Mouse (Mus musculus) thymus, postnatal 36 days (tissue): ENCODE results near the gene Elfn2.

Experiments used
- DNase-seq, 2 experiments: peaks; one replicate each; pipeline ENCODE4 v3.0.0; 2022; ENCODE audit warnings: mixed read lengths in 2 of 2

Gene Elfn2

DNA sequence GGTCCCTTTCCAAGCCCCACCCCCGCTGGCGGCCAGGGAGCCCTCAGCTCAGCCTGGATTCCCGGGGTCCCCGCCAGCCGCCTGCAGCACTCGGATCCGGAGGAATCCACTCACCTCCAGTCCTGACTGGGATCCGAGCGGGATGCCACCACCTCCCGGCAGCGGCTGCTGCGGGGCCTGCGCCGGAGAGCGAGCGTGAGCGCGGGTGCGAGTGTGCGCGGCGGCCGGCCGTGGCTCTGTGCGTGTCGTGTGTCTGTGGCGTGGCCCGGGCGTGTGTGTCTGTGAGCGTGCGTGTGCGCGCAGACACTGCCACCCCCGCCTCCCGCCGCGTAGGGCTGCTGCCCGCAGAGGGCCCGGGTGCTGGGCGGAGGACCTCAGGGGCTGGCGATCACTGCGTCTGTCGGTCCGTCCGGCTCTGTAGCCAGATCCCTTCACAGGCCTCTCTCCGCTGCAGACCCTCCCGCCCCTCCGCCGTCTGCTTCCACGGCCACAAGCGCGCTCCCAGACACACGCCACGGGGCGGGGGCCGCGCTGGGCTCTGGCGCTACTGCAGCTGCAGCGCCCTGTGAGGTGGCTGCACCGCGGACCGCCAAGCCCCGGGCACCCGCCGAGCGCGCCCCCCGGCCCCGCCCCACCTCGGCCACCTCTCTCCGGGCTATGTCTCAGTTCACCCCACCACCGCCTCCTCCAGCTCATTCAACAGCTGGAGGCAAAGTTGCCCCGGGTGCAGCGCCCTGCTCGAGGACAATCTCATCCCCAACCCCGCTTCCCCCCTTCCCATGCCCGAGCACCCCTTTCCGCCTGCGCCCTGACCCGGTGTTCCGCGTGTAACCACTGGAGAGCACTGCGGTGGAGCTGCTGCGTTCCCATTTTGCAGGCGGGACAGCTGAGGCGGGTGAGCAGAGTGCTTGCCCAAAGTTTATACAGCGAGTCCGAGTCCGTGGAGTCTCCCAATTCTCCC, at the start of gene Elfn2:
TSS of gene Elfn2 (minus strand) at position 482 of the 961 bp plus-strand sequence.
- peak in 1 of 2 experiments; percentile 40 for DNase-seq

DNA sequence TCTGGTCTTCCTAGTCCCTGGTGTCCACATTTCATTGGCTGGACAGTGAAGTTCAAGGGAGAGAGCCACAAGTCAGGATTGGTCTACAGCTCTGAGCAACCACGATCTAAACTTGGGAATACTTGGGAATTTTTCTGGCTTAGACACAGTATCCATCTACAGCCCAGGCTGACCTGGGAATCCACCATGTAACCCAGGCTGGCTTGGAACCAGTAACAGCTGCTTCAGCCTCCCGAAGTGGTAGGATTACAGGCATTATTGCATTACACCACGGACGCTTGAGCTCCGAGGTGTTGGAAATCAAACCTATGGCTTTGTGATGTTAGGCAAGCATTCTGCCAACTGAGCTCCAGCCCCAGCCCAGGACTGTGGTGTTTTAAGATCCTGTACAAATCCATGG, 45.1 kb upstream of the Elfn2 start:
- DNase-seq, result no peak

DNA sequence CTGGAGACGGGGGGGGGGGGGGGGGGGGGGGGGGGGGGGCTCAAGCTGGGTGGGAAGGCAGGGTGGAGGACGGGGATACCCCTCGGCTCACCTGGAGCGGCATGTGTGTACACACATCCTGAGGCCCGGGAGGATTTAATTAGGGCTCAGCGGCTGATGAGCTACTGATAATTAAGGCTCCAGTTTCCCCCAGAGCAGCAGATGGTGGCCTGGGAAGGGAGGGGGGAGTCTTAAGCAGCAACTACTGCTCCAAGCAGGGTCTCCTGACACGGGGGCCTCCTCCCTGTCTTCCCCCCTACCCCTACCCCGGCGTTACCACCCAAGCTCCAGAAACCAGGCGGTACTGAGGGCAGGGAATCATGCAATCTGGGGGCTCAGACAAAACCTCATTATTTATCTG, 44.6 kb upstream of the Elfn2 start:
- no peak for DNase-seq

DNA sequence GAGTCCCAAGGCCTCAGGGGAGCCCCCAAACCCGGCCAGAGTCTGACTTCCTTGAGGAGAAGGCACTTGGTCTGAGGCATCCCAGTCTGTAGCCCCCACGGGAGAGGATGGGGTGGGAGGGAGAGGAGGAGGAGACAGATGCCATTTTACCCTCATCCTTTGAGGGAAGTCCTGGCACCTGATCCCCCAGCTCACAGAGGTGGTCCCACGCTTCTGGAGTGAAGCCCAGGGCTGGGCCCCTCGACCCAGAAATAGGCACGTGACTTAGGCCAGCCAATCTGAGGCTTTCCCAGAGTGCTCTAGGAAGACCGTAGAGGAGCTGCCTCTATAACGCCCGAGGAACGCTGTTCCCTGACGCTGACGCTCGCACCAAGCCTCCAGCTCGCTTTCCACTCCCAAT, 42.5 kb upstream of the Elfn2 start:
- DNase-seq, result no peak

DNA sequence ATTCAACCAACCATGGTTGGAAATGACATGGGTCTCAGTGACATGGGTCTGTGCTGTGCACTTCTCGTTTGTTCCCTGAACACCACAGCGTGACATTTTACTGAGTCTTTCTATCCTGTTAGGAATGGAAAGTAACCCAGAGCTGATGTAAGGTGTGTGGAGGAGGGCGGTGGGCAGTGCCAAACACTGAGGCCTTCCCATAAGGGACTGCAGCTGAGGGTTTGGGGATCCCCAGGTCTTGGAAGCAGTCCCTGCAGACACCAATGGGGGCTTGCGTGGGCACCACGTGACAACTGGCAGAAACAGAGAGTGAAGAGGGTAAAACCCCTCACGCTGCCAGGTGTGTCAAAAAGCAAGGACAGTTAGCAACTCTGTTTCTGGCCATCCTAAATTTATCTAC, 39.6 kb upstream of the Elfn2 start:
- no peak for DNase-seq

DNA sequence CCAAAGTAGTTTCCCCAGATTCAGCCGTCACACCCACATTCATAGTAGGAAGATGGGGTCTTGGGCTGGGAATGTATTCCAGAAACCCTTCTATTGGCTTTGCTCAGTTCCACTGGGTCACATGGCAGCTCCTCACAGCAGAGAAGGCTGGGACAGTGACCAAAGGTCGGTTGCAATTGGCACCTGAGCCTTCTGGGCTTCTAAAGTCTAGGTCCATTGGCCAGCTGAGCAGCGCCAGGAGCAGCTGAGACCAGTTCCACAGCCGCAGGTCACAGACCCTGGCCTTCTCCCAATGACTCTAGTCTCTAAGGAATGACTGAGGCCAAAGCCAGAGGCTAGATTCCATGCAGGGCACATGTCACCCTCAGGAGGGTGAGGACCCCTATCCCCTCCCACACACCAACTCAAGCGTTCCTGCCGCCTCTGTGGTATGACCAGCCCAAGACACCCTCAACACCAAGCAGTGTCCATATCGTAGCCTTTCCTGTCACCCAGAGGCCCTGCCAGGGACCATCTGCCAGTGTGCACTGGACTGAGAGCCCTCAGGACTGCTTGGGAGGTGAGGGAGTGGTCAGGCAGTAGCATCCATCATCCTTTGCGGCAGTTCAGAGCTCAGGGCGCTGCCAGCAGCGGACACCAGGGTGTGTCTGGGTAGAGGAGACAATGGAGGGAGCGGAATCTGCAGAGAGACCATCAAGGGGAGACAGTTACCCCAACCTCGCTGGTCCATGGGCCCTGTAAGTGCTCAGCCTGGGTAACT, 37.6 kb upstream of the Elfn2 start:
- no peak for DNase-seq

DNA sequence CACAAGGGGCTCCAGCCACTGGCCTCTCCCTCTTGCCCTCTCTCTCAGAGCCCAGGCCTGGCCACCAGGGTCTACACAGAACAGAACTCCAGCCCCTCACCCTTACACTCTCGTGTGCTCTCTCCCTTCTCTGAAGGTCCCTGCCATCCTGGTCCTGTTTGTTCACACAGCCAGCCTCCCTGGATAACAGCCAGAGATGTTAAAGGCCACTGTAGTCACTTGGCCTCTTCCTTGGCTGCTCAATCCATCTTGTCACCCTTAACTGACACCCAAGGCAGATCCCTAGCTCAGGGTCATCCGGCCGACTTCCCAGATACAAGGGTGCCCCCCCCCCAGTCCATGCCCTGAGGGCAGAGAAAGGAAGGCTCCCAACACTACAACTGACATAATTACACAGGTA, 36.7 kb upstream of the Elfn2 start:
- DNase-seq, result no peak

DNA sequence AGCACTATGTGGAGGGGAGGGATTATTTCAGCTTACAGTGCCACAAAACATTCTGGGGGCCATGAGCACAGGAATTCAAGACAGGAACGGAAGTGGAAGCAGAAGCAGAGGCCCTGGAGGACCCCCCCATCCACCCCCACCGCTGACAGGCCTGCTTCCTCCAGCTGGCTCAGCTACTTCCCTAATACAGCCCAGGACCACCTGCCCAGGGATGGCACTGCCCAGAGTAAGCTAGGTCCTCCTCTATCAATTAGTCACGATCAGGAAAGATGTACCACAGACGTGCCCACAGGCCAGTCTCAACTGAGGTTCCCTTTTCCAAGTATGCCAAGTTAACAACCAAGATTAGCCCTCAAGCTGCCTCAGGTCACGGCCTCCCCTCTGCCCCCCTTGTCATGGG, 35.6 kb upstream of the Elfn2 start:
- no peak for DNase-seq

DNA sequence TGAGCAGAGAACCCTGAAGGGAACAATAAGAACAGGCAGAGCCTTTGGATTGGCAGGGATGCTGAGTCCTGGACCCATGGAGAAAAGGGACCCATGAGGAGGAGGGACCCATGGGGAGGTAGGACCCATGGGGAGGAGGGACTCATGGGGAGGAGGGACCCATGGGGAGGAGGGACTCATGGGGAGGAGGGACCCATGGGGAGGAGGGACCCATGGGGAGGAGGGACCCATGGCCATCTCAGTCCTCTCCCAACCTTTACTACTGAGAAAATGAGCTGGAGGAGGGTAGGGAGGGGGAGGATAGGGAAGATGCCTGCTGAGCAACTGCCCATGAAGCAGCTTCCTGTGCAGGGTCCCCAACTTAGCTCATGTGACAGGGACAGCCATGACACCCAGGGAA, 34.4 kb upstream of the Elfn2 start:
- no peak for DNase-seq

DNA sequence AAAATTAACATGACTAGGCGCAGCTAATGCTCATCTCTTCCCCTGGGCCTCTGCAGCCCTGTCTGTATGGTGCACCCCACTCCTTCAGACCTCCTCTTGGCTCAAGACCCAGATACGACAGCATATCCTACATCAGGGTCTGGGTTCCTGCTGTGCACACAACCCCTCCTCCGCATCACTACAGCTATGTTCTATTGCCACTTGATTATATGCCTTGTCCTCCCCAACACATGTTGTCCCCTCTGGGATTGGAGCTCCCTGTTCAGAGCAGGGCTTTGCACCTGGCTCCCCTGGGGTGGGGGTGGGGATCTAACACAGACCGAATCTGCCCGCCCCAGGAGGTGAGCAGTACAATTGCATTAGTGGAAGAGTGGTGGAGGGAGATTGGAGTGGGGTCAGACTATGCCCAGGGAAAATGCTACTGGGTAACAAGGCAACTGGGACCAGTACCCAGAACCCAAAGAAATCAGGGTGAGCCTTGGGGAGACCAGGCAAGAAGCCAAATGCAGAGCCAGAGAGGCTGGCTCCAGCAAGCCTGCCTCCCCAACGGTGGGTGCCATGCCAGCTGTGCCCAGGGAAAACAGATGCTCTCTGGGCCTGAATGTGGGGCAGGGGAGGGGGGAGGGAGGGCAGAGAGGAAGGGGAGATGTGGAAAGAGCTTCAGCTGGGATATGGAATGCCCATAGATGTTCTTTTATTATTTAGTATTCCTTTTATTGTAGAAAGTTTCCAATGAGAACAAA, 32.2 kb upstream of the Elfn2 start:
- DNase-seq, result no peak

DNA sequence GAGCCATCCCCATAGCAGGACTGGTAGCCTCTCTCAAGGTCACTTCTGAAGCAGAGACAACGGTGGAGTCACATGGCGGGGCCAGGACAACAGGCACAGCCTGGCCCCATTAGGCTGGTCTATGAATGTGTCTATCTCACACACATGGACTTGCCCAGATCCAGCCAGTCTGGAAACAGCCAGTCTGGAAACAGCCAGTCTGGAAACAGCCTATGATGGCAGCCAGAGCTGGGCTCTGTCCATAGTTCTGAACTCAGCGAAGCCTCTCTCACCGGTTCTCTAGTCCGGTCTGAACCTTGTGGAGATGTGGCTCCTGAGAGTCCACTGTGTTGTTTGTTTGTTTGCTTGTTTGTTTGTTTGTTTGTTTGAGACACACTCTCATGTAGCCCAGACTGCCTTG, 31.3 kb upstream of the Elfn2 start:
- no peak for DNase-seq

DNA sequence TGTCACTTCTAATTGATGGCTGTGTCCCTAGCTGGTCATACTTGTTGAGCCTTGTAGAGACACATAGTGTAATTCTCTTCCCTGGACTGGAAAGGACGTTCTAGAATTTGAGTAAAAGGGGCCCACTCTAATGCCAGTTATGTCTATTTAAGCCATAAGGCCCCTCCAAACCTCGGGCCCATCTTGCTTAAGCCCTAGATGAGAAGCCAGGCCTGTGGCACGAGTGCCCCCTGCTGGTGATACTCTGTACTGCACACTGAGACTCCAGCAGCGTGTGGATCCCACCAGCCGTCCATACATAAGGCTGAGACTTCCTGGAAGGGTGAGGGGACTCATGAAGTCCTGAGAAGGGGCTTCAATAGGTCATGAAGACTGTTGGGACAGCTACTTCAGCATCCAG, 25.6 kb upstream of the Elfn2 start:
- DNase-seq, result peak; percentile 72 to 83

DNA sequence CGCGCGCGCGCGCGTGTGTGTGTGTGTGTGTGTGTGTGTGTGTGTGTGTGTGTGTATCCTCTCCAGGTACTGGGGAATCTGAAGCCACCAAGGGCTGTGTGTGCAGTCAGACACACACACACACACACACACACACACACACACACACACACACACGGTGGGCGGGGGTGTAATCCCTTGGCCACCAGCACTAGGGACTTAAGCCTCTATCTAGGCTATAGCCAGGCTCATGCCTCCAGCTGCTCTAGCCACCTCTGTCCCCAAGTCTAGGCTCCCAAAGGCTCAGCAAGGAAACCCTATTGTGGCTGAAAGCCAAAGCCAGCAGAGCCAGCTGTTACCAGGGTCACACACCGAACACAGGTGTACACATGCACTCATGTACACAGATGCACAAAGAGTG, 24.3 kb upstream of the Elfn2 start:
- DNase-seq, result no peak

DNA sequence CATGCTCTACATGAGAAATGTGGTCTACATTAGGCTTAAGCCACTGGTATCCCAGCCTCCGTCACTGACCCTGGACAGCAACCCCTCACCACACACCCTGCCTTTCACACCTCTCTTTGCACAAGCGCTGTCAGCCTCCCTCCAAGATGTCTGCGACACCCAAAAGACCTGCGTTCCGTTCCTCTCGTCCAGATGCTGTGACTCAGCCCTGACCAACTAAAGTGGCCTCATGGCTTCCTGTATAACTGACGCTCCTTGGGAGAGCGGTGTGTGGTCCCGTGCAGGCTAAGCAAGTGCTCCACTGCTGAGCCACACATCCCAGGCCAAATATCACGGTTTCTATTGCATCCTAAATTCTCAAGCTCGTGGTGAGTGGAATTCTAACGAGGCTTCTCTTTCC, 22.1 kb upstream of the Elfn2 start:
- DNase-seq, result no peak

DNA sequence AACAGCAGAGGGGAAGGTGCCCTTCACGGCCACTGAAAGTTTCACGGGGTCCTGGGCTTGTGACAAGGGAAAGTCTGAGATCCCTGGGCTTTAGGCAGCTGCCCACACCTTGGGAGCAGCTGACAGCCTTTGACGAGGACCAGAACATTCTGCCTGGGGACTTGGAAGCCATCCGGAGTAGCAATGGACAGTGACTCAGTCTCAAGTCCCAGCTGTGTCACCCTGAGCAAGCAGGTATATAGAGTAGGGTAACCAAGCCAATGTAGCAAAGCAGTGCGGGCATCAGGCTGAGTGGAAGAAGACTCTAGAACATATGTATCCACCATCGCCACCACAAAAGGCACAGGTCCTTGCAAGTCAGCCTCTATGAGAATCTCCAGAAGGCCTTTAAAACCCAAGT, 18.6 kb upstream of the Elfn2 start:
- DNase-seq, result no peak

DNA sequence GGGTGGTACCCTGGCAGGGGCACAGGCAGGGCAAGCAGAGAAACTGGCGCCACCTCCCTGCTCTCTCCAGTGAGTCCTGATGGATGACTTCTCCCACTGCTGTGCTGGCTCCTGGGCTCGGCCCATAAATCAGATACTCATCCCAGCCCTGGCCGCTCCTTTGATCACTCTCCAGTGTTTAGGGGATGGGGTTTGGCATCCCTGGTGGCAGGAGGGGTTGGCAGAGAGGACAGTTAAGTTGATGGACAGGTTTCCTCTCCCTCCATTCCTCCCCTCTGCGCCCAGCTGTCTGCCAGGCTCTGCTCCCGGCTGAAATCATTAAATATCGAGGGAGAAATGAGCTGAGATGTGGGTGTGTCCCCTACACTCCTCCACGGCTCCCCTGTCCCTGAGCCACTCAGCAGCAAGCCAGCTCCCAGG, 18.1 kb upstream of the Elfn2 start:
- DNase-seq, result no peak

DNA sequence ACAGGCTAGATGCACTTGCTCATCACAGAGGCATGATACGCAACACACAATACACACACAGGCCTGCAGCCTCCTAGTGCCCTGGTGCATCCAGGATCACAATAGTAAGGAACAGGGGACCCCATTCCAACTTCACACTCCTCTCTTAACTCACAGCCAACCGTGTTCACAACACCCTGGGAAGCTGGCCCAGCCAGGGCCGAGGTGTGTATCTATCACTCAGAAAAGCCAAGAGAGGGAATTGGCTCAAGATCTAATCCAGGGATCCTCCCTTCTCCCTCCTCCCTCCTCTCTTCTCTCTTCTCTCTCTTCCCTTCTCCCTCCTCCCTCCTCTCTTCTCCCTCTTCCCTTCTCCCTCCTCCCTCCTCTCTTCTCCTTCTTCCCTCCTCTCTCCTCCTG, 17.6 kb upstream of the Elfn2 start:
- no peak for DNase-seq

DNA sequence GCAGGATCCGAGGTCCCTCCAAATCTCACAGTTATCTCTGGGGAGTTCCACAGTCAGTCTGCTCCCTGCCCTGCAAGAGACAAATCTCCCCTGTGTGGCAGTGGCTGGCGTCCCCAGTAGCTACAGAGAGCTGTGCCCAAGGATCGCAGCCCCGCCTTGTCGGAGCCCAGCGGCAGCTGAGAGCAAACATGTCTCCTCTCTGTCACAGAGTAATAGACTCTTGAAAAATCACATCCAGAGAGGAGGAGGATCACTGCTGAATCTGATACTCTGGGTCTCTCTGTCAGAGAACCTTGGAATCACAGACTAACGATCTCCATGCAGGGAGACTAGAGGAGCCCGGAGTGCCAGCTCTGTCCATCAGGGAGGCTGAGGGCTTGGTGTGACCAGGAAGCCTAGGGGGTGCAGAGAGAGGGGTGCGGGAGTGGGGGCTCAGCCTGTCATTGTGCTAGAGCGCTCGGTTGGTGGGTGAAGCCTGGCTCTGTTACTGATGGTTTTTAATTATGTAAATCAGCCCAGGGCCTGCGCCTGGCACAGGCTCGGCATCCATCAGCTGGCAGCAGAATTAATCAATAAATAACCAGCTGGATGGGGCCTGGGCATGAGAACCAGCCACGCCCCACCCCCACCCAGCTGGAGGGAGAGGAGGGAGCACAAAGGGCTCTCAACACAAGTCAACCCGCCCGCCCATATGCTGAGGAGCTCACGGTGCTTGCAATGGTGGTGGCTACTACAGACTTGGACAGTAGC, 17.0 kb upstream of the Elfn2 start:
- DNase-seq, result no peak

DNA sequence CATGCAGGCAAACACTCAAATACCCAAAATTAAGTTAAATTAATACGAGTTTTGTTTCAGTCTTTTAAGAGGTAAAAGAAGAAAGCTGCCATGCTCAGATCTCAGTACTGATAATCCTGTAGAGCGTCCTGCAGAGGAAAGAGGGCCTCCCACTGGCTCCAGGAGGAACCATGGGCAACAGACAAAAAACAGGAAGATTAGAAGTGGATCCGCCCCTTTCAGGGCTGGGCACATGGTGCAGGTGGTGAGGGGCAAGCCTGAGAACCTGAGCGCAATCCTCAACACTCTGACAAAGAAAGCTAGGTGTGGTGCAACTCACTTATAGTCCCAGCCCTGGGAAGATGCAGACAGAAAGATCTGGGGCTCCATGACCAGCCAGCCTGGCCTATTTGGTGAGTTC, 13.3 kb upstream of the Elfn2 start:
- no peak for DNase-seq

DNA sequence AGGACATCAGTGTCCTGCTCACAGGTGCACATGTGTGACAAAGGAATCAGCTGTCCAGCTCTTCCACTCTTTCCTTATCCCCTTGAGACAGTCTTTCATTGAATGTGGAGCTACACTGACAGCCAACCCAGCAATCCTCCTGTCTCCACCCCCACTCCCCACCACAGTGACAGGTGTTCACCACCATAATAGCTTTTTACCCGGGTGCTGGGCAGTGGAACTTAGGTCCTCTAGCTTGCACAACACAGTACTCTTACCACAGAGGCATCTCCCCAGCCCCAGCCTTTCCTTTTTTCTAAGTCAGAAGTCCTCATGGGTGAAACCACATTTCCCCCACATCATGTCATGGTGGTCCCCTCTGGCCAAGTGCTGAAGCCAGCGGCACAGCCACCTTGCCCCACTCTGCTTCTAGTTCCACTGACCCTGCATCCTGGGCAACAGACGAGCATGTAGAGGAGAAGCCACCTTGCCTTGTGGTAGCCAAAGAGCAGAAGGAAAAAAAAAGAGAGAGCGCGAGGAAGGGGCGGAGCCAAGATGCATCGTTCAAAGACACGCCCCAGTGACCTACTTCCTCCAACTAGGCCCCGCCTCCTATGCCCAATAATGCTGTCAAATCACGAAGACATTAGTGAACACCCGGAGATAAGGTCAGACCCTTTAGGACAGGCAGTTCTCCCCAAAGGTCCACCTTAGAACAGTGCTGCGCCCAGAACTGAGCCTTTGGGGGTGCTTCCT, 11.9 kb upstream of the Elfn2 start:
- DNase-seq, result peak in 1 of 2 experiments; percentile 45

DNA sequence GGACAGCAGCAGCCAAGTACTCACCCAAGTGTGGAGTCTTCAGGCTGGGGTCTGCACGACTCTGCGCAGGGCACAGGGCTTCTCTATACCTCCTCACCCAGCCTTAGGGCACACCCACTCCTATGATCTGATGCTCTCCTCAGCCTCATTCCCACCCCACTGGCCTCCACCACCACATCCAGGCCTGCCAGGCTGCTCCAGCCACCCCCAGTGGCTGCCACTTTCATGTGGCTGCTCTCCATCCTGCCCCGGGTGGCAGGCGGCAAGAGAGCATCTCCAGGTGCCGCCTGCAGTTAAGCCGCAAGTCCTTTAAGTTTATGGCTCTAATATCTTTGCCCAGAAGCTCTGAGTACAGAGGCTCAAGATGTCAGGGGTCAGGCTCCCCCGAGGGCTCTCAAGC, 8.1 kb upstream of the Elfn2 start:
- peak; percentile 52 to 69 for DNase-seq

DNA sequence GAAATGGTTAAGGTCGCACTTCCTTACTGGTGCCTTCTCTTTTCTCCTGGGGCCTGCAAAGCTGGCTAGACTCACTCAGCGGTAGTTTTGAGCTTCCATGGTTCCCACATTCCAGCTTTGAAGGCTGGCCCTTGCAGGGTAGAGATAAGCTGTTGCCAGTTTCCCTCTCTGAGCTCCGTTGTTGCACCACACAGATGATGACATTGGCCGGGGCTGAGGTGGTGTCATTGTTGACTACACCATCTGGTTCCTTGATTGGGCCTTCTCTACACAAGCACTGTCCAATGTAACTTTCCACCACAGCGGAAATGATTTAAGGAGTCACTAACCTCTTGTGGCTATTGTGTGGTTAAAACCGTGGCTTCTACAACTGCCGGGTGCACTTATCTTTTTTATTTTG, 2.0 kb upstream of the Elfn2 start:
- no peak for DNase-seq
